Mouse (Mus musculus) CD8-positive naive resting alpha-beta T cell, adult 57 days (primary cell): ENCODE results near the gene Adh1. TPM values are rescaled to one million over a fixed set of nuclear protein-coding genes. Genes with fewer than 3 reads are reported as not detected.

Experiments used
- total RNA-seq: library from RNA; stranded (reverse); gene quantifications from one replicate; pipeline ENCODE4 v1.2.4, GENCODE M21; 2023

The Adh1 gene
- 1.9 TPM for total RNA-seq

DNA sequence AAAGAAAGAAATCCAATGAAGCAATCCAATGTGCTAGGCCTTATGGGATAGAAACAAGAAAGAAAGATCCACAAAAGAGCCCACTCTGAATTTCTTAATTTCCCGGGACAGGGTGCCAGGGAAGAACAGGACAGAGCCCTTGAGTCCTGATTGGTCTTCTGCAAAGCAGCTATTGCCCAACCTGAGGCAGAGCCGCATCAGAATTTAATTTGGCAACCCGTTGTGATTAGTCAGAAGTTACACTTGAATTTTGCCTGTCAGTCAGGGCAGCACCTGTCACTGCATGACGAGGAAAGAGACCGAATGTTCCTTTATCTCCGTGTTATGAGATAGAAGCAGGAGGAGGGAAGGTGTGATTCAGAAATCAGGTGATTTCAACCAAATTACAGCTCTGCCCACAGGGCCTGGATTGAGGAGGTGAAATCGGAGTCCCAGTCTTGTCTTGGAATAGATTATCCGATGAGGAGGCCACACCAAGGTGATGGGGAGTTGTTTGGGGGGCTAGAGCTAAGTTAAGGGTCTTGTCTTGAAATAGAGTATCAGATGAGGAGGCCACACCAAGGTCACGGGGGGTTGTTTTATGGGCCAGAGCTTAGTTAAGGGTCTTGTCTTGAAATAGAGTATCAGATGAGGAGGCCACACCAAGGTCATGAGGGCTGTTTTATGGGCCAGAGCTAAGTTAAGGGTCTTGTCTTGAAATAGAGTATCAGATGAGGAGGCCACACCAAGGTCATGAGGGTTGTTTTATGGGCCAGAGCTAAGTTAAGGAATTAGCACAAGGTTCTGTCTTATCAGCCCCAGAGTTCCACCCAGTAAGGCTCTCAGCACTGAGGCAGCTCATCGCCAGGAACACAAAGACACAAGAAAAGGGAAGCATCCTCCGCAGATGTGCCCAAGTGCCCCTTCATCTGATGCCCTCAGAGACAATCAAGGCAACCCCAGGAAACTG, at the start of gene Adh1:
Gene Adh1, plus strand, starts transcription at position 271 of the 949 bp plus-strand sequence.

DNA sequence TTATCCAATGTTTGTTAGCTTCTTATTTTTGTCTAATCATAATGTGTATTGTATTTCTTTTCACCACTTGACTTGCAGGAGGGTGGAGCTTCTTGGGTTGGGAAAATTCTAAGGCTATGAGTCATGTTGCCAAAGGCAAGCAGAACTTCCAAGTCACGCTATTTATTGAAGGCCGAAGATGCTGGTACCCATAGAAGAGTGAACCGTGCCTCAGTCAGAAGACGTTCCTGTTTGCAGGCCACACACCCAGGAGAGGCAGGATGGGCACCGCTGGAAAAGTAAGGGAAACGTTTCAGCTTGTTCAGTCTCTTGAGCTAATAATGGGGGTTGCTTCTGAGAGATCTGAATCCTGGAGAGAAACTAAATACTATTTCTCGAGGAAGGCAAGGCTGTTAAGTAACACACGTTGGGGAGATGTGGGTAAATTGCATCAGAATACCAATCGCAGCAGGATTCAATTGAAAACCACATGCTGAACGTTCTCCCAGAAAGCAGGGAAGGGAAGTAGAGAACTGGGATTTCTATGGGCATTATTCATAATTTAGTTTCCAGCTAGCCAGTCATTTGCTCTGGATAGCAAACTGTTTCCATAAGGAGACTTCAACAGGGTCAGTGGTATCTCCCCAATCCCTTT, 43.0 kb upstream of the Adh1 start, which contains the start of gene Adh7:
Gene Adh7, plus strand, starts transcription at position 130 of the 634 bp plus-strand sequence.

DNA sequence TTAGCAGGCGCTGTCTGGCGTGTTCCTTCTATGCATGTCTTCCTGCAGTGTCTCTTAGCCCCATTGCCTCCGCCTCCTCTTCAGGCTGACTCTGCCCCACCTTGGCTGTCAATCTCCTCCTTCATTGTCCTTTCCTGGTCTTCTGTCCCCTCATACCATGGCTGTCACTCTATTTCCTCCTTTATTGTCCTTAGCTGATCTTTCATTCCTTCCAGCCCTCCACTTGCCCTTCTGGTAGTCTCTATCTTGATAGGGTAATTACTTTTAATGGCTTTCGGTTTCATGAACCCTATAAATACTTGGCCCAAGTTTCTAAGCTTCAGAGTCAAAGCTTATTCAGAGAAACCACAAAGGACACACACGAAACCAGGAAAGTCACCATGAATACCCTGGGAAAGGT, 52.2 kb downstream of the Adh1 start, which contains the start of gene Adh6a:
Gene Adh6a, plus strand, starts transcription at position 322 of the 400 bp plus-strand sequence.

Other genes starting within 250 kb of the Adh1 start
- gene 1110002E22Rik, start 195.9 kb upstream of the Adh1 start, total RNA-seq = not detected
- gene Gm5105, start 193.6 kb upstream of the Adh1 start, total RNA-seq = not detected
- 7.3 TPM for gene Trmt10a, start 117.5 kb upstream of the Adh1 start, total RNA-seq
- 3.0 TPM for gene Mttp, start 116.0 kb upstream of the Adh1 start, total RNA-seq
- gene 4930579F01Rik, start 67.2 kb upstream of the Adh1 start, total RNA-seq = not detected
- not detected for gene Adh7, start 43.2 kb upstream of the Adh1 start, total RNA-seq
- gene Adh6a, start 52.3 kb downstream of the Adh1 start, total RNA-seq = not detected
- gene Adh6b, start 80.8 kb downstream of the Adh1 start, total RNA-seq = not detected
- not detected for gene Adh4, start 154.5 kb downstream of the Adh1 start, total RNA-seq
- 73.6 TPM for gene Adh5, start 182.1 kb downstream of the Adh1 start, total RNA-seq
- gene Metap1, start 228.5 kb downstream of the Adh1 start, total RNA-seq = 46.0 TPM